Mouse (Mus musculus) MEL-GATA-1-ER (cell line): ENCODE data around the gene Tmem151a.
"Not testable (repeated sequence)": the region's sequence is repeated elsewhere in the genome, so short reads cannot be mapped to it uniquely, and the experiment has no call there.

Experiments used
- DNase-seq: peaks from one replicate; pipeline ENCODE4 v3.0.0-alpha.2; 2012; ENCODE audit warnings: low read depth; ENCODE audit errors: extremely low read depth

Tmem151a gene

GRCm38 (mm10) chr19:5094746-5095417 is 9.6 kb upstream of the Tmem151a start:
- DNase-seq, result no peak

- DNase-seq, result peak; percentile 82
Measured at GRCm38 (mm10) chr19:5094243-5094632, 8.9 kb upstream of the Tmem151a start.

- no peak for DNase-seq
Measured at GRCm38 (mm10) chr19:5093481-5094242, 8.3 kb upstream of the Tmem151a start.

- DNase-seq, result no peak
Measured at GRCm38 (mm10) chr19:5092083-5092482, 6.8 kb upstream of the Tmem151a start.

- DNase-seq, result no peak
Measured at GRCm38 (mm10) chr19:5089324-5089723, 4.0 kb upstream of the Tmem151a start.

GRCm38 (mm10) chr19:5087884-5088728 is 2.8 kb upstream of the Tmem151a start, which contains the start of gene Yif1a:
Gene Yif1a, plus strand, starts transcription at chr19:5088538.
- DNase-seq, result peak; percentile 100

GRCm38 (mm10) chr19:5086533-5086932 is 1.2 kb upstream of the Tmem151a start:
- DNase-seq, result not testable (repeated sequence)

GRCm38 (mm10) chr19:5084834-5085144 is 542 bp downstream of the Tmem151a start:
- no peak for DNase-seq

- no peak for DNase-seq
Measured at GRCm38 (mm10) chr19:5083961-5084833, 1.1 kb downstream of the Tmem151a start.

GRCm38 (mm10) chr19:5082596-5082995 is 2.7 kb downstream of the Tmem151a start:
- DNase-seq, result no peak

GRCm38 (mm10) chr19:5082005-5082404 is 3.3 kb downstream of the Tmem151a start:
- no peak for DNase-seq

- no peak for DNase-seq
Measured at GRCm38 (mm10) chr19:5079279-5079678, 6.1 kb downstream of the Tmem151a start.

- no peak for DNase-seq
Measured at GRCm38 (mm10) chr19:5073518-5073917, 11.8 kb downstream of the Tmem151a start.

GRCm38 (mm10) chr19:5073028-5073427 is 12.3 kb downstream of the Tmem151a start:
- DNase-seq, result peak; percentile 38

GRCm38 (mm10) chr19:5072389-5073019 is 12.8 kb downstream of the Tmem151a start:
- peak; percentile 45 for DNase-seq

GRCm38 (mm10) chr19:5071545-5072369 is 13.6 kb downstream of the Tmem151a start:
- DNase-seq, result peak; percentile 69

GRCm38 (mm10) chr19:5071077-5071476 is 14.3 kb downstream of the Tmem151a start:
- DNase-seq, result no peak

GRCm38 (mm10) chr19:5069978-5070377 is 15.4 kb downstream of the Tmem151a start:
- no peak for DNase-seq

- DNase-seq, result no peak
Measured at GRCm38 (mm10) chr19:5069486-5069885, 15.8 kb downstream of the Tmem151a start.
